Mouse (Mus musculus) lung, embryonic 16.5 days (tissue): ENCODE measurements at regions not wholly inside any gene's neighbourhood (a gene's known extent, or its start where the extent isn't known, plus 50 kb on each side); places are given as distances from the start of the nearest gene placed in this dataset.

ENCODE experiments used
- ATAC-seq: fragments of 200-750 bp; cut with Nextera tagmentation; 2 replicates; pipeline ENCODE4 v1.8.0; 2017; ENCODE audit warnings: low read depth, mild to moderate bottlenecking, moderate library complexity
- H3K27ac ChIP-seq: fragments of 300-500 bp; sonication (generic); 2 replicates; pipeline ENCODE4 v1.5.1; 2014; ENCODE audit warnings: mild to moderate bottlenecking, control low read depth, low read length
- H3K27me3 ChIP-seq: fragments of 300-500 bp; sonication (generic); 2 replicates; pipeline ENCODE4 v1.6.1; 2014; ENCODE audit warnings: low read depth, low read length, mixed read lengths; ENCODE audit not compliant: control insufficient read depth, insufficient read depth
- H3K36me3 ChIP-seq: fragments of 300-500 bp; sonication (generic); 2 replicates; pipeline ENCODE4 v1.6.1; 2014; ENCODE audit warnings: low read length; ENCODE audit not compliant: control insufficient read depth, insufficient read depth
- H3K4me1 ChIP-seq: fragments of 300-500 bp; sonication (generic); replicated peaks from 2 replicates; pipeline ENCODE4 v1.6.1; 2014; ENCODE audit warnings: low read length, mixed read lengths; ENCODE audit not compliant: control insufficient read depth, insufficient read depth
- H3K4me2 ChIP-seq: fragments of 300-500 bp; sonication (generic); 2 replicates; pipeline ENCODE4 v1.6.1; 2014; ENCODE audit warnings: low read depth, low read length, control low read depth
- H3K4me3 ChIP-seq: fragments of 300-500 bp; sonication (generic); 2 replicates; pipeline ENCODE4 v1.5.1; 2014; ENCODE audit warnings: mild to moderate bottlenecking, low read length, control low read depth
- H3K9ac ChIP-seq: fragments of 300-500 bp; sonication (generic); 2 replicates; pipeline ENCODE4 v1.6.1; 2014; ENCODE audit warnings: low read length, control low read depth
- H3K9me3 ChIP-seq: fragments of 300-500 bp; sonication (generic); 2 replicates; pipeline ENCODE4 v1.6.1; 2016; ENCODE audit warnings: low read length; ENCODE audit not compliant: control insufficient read depth
- WGBS: fragments of 180-500 bp; shearing (Covaris S2); extraction: QIAGEN DNeasy Blood & Tissue Kit; methylation state at CpG from one replicate; pipeline ENCODE4 v1.1.7; 2014; 5-methylcytosine and 5-hydroxymethylcytosine counted together

GRCm38 (mm10) chr13:15950885-15951610 lies 60.6 kb upstream of the Inhba start:
- no peaks in the 10 kb centered on the region for H3K4me1 ChIP-seq
- H3K36me3 ChIP-seq = no peaks in the 10 kb centered on the region
- H3K27ac ChIP-seq = no peak overlapping the region
- no peaks in the 10 kb centered on the region for H3K9me3 ChIP-seq
- H3K4me3 ChIP-seq = no peak overlapping the region
- H3K27me3 ChIP-seq = no peaks in the 10 kb centered on the region
- WGBS = 62% methylated on average over 3 of the region's 3 CpGs
- no peak overlapping the region for H3K9ac ChIP-seq
- no peak for ATAC-seq
- no peak overlapping the region for H3K4me2 ChIP-seq
